Mouse (Mus musculus): ENCODE measurements around the gene Rnf152.

Rnf152 gene

GRCm38 (mm10) chr1:105356291-105357011 is at the start of gene Rnf152:
TSS of gene Rnf152 (minus strand) at chr1:105356710.
- DNase-seq (ENCODE audit: low spot score) = peak; percentile 38

GRCm38 (mm10) chr1:105402853-105403252 is 46.3 kb upstream of the Rnf152 start:
- no peak for DNase-seq (ENCODE audit: low spot score)

- DNase-seq (ENCODE audit: low spot score) = no peak
Measured at GRCm38 (mm10) chr1:105384141-105384937, 27.8 kb upstream of the Rnf152 start.

- DNase-seq (ENCODE audit: low spot score) = no peak
Measured at GRCm38 (mm10) chr1:105377546-105377945, 21.0 kb upstream of the Rnf152 start.

GRCm38 (mm10) chr1:105374618-105375017 is 18.1 kb upstream of the Rnf152 start:
- DNase-seq (ENCODE audit: low spot score) = no peak

- no peak for DNase-seq (ENCODE audit: low spot score)
Measured at GRCm38 (mm10) chr1:105362701-105363100, 6.2 kb upstream of the Rnf152 start.

- no peak for DNase-seq (ENCODE audit: low spot score)
Measured at GRCm38 (mm10) chr1:105358896-105359295, 2.4 kb upstream of the Rnf152 start.

GRCm38 (mm10) chr1:105355910-105356290 is 610 bp downstream of the Rnf152 start:
- DNase-seq (ENCODE audit: low spot score) = peak; percentile 18

GRCm38 (mm10) chr1:105354901-105355891 is 1.3 kb downstream of the Rnf152 start:
- DNase-seq (ENCODE audit: low spot score) = peak; percentile 17

GRCm38 (mm10) chr1:105351806-105352205 is 4.7 kb downstream of the Rnf152 start:
- DNase-seq (ENCODE audit: low spot score) = no peak

GRCm38 (mm10) chr1:105342305-105342704 is 14.2 kb downstream of the Rnf152 start:
- DNase-seq (ENCODE audit: low spot score) = no peak

- DNase-seq (ENCODE audit: low spot score) = no peak
Measured at GRCm38 (mm10) chr1:105340943-105341342, 15.6 kb downstream of the Rnf152 start.

- no peak for DNase-seq (ENCODE audit: low spot score)
Measured at GRCm38 (mm10) chr1:105337397-105337796, 19.1 kb downstream of the Rnf152 start.

- no peak for DNase-seq (ENCODE audit: low spot score)
Measured at GRCm38 (mm10) chr1:105336096-105336495, 20.4 kb downstream of the Rnf152 start.

GRCm38 (mm10) chr1:105332087-105332731 is 24.3 kb downstream of the Rnf152 start:
- DNase-seq (ENCODE audit: low spot score) = no peak

GRCm38 (mm10) chr1:105331605-105332004 is 24.9 kb downstream of the Rnf152 start:
- no peak for DNase-seq (ENCODE audit: low spot score)

- no peak for DNase-seq (ENCODE audit: low spot score)
Measured at GRCm38 (mm10) chr1:105330581-105331320, 25.8 kb downstream of the Rnf152 start.

GRCm38 (mm10) chr1:105327789-105328188 is 28.7 kb downstream of the Rnf152 start:
- DNase-seq (ENCODE audit: low spot score) = no peak

- no peak for DNase-seq (ENCODE audit: low spot score)
Measured at GRCm38 (mm10) chr1:105324636-105325035, 31.9 kb downstream of the Rnf152 start.

- DNase-seq (ENCODE audit: low spot score) = no peak
Measured at GRCm38 (mm10) chr1:105314010-105314800, 42.3 kb downstream of the Rnf152 start.
